Mouse (Mus musculus) testis, adult 2 months (tissue): Measurements from ENCODE around the gene Lgr6.

ENCODE experiments used
- CTCF ChIP-seq: fragments of 200-500 bp; IDR thresholded peaks from 2 replicates; pipeline ENCODE4 v1.5.1; 2012; ENCODE audit warnings: low read depth, mild to moderate bottlenecking, inconsistent platforms, low read length, moderate library complexity; ENCODE audit not compliant: control insufficient read depth, insufficient read depth, insufficient replicate concordance
- POLR2A ChIP-seq: fragments of 200-500 bp; IDR thresholded peaks from 2 replicates; pipeline ENCODE4 v1.6.1; 2012; ENCODE audit warnings: low read depth, mild to moderate bottlenecking, inconsistent platforms, low read length, moderate library complexity; ENCODE audit not compliant: control insufficient read depth

- TF ChIP-seq CTCF (no peak), POLR2A (no peak)
Measured at GRCm38 (mm10) chr1:134997568-134997967, 107.5 kb downstream of the Lgr6 start.
